Mouse (Mus musculus) urinary bladder, postnatal 4 days (tissue): ENCODE results near the gene Lexm.

Experiments
- DNase-seq, 2 experiments: peaks; one replicate each; pipeline ENCODE4 v3.0.0; 2021 to 2022; ENCODE audit warnings: low spot score in 2 of 2

Gene Lexm

DNA sequence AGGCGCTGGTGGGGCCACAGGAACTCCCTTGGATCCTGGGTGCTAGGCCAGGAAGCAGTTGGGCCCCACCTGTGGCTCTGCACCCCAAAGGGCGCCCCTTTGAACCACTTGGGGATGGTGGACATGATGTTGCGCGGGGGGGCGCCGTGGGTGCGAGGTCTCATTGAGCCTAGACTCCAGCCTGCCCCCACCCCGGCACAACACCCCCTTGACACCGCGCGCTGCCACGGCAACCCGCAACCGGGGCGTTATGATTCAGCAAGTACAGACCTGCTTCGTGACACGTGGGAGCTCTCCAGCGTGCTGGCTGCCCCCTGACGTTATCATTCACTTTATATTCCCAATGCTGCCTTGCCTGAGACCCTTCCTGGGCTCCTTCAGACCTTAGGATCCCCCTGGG lies at the start of gene Lexm:
TSS of gene Lexm (minus strand) at position 186 of the 400 bp plus-strand sequence.
- no peak for DNase-seq

DNA sequence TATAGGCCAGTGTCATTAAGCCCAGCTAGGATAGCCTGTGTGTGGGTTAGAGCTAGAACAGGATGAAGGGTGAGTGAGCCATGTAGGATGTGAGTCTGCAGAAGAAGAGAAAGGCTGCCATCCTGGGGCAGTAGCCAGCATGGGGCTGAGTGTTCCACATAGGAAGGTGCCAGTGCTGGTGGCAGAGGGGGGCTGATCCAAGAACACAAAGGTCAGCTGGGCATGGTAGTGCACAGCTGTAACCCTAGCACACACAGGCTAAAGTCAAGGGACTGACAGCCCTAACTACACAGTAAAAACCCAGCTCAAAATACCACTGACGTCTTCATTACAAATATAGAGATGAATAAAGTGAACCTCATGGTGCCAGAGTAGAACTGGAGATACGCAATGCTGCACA lies 49.5 kb upstream of the Lexm start:
- DNase-seq, result no peak

DNA sequence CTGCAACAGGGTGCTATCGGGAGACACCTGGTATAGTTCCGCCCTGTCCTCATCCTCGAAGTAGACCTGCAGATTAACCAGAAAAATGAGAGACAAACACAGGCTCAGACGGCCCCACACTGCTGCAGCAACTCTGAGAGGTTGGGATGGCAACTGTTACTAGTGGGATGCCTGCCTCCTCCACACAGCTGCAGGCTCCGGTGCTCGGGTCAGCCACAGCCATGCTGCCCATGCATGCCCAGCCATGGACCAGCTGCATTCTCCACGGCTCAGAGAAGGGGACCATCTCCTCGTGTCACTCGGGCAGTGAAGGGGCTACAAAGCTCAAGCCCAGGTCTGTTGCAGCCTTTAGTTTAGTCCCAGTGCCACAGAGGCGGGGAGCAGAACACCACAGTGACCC lies 48.6 kb upstream of the Lexm start:
- DNase-seq, result no peak

DNA sequence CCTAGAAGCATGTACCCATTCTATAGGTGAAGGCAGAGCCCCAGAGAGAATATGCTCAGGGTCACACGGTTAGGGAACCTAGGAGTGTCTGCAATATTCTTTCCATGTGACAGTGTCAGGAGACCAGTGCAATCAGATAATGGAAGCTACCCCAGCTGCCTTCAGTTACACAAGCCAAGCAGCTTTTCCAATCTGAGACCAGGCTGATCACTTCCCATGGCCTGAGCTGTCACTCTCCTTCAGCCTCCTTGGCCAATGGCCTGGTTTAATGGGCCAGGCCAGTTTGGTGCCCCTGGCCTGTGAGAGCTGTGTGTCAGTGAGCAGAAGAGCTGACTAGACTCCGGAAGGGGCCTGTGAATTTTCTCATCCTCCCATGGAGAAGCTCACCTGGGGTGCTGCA lies 48.2 kb upstream of the Lexm start:
- DNase-seq, result no peak

DNA sequence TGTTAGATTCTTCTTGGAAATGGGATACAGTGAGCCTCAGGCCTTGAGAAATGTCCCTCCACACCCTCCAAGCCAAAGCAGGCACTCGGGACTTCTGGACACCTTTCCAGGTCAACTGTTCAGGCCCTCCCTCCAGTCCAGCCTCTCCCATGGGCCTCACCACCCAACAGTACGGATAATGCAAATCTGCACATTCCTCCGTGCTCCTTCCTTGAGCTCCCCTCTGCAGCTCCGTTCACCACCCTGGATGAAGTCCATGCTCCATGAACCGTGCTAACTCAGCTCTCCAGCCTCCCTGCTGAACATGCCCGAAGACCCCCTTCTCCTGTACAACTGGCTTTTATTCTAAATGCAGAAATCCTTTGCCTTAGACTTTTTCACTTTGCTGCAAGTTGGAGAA lies 47.7 kb upstream of the Lexm start:
- DNase-seq, result no peak

DNA sequence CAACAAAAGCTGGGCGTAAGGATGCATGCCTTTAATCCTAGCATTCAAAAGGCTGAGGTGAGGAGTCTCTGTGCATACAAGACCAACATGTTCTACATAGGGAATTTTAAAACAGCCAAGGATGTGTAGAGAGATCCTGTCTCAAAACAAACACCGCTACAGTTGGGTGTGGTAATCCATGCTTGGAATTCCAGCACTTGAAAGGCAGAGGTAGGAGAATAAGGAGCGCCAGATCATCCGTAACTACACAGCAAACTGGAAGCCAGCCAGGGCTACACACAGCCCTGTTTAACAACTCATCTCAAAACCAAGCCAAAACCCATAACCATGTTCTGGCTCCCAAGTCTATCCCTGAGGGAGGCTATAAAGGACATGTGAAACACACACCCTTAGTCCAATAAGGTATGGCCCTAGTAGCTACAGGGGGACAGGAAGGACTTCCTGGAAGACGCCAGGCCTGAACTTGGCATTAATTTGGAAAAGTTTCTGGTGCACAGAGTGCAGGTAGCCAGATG lies 47.0 kb upstream of the Lexm start:
- DNase-seq, result no peak

DNA sequence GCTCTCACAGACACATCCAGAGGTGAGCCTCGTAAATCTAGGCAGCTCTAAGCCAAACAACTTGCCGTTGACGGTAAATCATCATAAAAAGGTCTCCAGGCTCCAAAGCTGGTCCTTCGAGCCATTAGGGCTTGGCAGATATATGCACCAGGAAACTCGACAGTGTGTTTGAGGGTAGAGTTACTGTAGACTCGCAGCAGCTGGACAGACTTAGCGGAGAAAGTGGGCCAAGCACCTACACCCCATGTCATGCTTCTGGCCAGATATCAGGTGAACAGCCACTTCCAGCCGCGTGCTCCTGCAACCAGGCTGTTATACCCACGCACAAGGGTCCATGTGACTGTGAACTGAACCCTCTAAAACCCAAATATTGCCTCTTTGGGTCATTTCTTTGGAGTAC lies 38.6 kb upstream of the Lexm start:
- DNase-seq, result no peak

DNA sequence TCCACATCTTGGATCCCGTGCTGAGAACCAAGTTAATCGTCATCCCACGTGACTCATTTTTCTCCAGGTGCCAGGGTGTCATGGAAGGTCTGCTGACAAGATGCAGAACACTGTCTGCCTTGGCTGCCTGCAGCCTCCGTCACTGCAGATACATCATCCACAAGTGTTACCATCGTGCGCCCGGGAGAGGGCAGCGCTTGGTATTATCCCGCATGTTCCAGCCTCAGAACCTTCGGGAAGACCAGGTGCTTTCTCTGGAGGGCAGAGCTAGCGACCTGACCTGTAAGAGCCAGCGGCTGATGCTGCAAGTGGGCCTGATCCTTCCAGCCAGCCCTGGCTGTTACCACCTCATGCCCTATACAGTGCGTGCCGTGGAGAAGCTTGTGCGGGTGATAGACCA lies 36.0 kb upstream of the Lexm start:
- no peak for DNase-seq

DNA sequence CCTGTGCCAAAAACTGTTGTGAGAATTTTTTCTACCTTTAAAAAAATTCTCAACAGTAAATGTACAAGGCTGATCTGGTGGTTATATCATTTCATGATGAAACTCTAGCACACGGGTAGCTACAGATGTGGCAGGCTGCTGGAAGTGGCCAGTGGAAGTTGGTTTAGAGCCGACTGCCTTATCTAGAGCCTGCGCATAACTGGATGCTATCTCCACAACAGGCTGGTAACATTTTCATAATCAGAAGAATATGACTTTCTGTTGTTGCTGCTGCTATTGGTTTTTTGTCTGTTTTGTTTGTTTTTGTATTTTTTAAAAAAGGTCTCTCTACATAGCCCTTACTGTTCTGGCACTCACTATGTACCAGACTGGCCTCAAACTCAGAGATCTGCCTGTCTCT lies 35.5 kb upstream of the Lexm start:
- DNase-seq, result no peak

DNA sequence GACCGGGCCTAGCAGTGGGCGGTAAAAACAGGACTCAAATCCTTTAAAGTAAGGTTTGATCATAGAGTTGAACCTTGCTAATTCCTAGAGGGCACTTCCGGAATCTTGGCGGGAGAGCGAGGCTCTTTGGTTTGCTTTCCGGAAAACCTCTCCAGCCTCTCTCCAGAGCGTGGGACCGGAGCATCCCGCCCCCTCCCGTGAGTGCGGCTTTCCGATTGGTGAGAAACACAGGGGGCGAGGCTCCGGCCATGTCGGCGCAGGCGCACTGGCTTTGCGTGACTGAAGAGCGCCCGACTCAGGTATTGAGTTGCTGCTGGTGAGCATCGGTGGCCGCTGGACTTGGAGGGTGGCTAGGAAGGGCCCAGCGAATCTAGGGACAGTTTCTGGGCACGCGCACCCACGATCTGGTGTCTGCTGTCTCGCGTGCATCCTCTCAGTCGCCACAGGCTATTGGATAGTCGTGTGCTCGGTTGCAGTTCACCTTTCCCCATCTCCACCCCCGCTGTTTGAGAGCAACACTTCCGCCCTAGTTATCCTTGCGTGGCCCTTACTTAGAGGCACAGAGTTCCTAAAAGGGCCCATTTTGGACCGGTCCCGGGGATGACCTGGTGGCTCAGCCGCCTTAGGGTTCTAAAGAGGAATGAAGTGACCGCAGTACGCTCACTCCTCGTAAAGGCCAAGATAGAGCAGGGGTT lies 33.9 kb upstream of the Lexm start, which contains the start of gene Pars2:
TSS of gene Pars2 (plus strand) at position 237 of the 695 bp plus-strand sequence.
- peak; percentile 97 for DNase-seq

DNA sequence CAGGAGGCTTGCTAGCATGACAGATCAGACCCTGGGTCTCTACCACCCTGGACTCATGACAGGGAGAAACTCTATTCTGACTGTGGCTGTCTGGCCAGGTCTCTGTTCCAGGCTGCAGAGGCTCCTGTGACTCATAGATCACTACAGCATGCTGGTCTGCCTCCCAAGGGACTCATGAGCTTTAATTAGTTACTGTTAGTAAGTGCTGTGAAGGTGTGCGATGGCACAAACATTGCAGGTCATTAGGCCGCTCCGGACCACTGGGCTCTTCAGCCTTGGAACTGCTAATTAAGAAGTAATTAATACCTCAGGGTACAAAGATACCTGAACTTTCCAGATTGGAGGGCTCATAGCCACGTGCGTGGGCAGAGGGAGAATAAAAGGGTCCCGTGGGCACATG lies 30.1 kb upstream of the Lexm start:
- no peak for DNase-seq

DNA sequence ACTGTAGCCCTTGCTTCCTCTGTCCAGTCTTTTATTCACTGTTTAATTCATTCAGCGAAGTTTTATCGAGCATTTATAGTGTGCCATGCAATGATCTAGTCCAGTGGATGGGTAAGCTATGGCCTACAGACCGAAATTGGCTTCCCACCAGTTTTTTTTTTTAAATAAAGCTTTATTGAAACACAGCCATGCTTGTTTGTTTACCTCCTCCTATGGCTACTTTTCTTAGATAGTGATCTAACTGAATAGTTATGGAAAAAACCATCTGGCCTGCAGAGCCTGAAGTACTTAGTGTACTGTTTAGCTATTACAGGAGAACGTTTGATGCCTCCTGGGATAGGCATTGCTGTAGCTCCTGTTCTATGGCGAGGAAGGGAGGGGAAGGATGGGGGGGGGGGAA lies 28.8 kb upstream of the Lexm start:
- no peak for DNase-seq

DNA sequence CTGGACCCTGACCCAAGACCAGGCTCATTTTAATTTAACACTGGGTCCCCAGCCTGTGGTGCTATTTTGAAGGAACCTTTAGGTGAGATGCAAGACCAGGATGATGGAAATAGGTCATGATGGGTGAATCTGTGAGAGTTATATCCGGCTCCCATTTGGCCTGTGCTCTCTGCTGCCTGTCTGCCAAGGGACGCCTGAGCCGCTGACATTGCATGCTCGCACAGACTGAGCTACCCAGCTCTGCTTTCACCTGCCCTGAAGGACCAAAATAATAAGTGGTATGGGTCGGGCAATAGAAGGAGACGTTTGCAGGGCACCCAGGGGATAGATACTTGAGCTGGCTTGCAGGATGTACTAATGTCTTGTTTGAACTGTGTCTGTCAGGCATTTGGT lies 27.2 kb upstream of the Lexm start:
- no peak for DNase-seq

DNA sequence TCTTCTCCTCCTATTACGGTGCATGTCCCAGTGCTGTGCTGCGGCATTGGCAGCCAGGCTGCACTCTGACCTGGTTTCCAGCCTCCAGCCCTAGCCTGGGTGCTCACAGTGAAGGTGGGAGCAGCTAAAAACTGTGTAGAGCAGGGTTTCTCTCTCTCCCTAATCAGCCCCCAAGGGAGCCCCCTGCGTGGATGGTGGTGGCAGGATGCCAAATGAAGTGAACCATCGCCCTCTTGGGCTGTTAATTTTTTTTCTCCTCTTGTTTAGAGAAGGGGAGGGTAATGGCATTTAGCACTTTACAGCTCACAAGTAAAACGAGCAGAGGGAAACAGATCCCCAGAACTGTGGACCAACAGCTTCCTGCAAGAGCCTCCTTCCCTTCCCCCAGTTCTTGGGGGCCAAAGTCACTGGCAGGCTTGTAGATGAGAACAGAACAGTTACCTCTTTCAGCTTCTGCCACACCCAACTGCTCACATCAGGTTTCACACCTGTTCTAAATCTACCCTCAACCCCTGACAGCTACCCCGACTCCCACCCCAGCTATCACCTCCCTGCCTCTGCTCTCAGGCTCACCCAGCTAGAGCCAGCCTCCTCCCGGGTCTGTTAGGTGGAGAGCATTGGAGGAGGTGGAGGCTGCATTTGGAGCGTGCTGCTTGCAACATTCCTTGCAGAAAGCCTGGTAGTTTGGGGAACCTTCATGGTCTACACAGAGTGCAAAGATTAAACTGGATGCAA lies 26.6 kb upstream of the Lexm start:
- DNase-seq, result no peak

DNA sequence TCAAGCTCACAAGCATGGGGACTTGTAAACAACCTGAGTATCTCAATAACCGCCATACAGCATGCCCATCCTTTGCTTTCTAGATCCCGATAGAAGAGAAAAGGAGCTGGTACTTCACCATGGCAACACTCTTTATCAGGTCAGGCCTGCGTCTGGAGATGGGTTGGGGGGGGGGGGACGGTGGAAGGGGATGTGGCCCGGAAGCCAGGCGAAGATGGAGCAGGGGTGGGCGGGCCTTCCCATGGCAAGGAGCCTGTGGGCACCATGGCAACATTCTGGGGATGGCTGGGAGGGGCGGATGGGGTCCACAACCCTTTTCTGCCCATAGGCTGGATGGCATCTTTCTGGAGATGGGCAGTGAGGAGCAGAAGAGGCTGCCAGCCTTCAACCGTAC lies 17.0 kb upstream of the Lexm start:
- no peak for DNase-seq

DNA sequence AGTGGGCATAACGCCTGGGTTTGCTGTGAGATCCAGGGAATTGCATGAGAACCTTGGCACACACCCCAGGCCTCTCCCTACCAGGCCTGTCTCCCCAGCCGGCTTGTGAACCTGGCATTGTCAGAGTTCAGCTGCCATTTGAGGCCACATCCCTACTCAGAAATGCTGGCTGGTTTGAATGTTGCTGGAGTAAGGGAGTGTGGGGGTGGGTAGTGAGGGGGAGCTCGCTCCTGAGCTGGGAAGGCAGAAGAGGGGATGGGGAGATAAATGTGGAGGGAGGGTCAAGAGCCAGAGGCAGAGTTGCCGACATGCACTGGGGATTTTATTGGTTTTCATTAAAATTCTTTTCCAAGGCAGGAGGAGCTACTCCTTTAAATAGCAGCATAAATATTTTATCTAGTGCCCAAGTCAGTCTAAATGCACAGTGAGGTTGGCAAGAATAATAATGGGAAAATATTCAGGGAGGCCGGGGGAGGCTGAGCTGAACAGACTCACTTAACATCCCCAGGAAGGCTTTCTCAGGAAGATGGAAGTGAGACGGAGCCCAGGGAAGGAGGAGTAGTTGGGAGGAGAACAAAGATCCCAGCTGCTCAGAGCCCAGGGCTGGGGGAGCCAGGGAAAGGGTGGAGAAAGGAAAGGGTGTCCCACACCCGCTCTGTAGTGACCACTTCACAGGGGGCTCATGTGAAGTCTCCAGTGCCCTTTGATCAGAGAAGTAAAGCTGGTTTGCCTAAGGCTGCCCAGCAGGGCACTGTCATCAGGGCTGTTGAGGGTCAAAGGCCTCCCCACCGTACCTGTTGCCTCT lies 16.4 kb upstream of the Lexm start:
- DNase-seq, result no peak

DNA sequence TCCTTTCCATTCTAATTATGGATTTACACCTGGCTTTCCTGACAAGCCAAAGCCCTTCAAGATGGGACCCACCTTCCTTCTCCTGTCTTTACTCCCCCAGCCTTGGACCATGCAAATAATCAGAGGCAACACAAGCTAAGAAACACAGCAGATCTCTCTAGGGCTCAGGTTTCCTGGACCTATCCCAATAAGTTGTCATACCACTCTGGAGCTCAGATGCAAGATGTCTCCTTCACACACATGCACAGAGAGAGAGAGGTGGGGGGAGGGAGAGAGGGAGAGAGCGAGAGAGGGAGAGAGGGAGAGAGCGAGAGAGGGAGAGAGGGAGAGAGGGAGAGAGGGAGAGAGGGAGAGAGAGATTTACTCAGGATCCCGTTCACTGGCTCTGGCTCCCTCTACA lies 15.3 kb upstream of the Lexm start:
- DNase-seq, result no peak

DNA sequence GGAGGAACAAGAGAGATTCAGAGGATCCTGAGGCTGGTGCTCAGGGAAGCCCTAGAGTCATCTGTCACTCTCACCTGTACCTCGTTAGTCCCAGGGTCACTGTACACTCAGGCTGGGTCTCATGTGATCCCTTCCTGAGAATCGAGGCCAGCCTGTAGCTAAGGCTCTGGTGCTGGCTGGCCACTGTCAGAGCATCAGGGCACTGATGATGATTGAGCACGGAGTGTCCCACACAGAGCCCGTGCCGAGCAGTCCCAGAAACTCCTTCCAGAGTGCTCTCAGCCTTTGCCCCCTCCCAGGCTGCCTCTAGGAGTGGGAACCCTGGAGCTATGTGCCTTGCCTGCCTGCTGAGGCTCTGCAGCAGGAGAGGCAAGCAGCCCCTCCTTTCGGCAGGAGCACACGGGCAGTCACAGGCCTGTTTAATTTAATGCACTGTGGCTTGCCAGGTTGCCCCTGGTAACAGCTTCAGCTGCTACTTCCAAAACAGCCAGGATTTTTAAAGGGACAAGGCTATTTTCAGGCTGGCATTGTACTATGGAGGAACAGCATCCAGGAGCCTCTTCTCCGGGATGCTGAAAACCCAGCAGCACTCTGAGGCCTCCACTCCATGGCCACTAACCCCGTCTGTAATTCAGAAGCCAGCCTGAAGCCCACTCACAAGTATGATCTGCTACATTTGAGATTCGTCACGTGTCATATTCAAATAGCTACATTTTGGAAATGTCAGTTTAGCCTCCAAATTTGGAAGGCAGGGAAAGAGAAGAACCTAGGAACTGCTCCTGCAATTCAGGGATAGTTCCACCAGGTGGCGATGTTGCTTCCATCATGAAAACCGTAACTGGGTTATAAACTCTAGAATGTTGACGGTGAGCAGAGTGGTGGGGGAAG lies 13.5 kb upstream of the Lexm start:
- DNase-seq, result no peak

DNA sequence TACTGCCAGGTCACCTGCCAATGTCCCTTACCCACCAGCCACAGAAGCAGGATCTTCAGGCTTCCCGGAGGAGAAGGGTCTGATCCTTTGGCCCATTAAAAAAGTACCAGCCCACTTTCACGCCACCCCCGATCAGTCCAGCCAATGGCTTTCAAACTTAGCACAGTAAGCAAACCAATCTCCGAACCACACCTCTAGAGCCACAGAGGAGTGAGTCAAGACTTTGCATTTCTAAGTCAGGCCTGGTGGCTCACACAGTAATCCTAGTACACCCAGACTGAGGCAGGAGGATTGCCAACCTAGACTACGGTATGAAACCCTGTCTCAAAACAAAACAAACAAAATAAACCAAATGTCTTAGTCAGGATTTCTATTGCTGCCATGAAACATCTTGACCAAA lies 12.3 kb upstream of the Lexm start:
- no peak for DNase-seq

DNA sequence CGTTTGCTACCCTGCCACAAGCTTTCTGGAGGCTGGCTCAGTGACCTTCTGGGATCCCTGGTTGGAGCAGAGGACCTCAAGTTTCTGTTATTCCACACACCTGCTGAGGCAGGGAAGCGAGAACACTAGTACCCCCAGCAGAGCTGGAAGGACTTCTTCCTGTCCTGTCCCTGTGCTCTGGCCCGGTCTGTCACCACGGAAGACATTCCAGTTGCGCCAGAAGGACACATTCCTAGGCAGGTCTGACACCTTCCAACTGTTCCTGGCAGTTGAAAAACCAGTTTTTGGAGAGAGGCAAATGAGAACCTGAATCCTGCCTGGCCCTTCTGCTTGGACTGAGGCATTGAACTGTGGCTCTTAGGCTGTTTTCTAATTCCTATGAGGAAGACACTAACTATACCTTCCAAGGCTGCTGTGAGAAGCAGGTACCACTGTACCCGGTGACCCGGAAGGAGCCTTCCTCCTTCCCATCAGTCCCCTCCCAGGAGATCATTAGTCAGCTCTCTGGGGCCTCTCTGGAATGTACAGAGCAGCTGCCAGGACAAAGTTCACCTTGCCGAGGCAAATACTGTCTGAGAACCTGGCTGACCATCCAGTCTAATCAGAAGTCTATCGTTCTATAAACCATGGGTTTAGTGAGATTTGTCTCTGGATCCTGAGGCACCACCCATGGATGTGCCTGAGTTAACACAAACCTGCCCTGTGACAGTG lies 11.8 kb upstream of the Lexm start:
- no peak for DNase-seq

DNA sequence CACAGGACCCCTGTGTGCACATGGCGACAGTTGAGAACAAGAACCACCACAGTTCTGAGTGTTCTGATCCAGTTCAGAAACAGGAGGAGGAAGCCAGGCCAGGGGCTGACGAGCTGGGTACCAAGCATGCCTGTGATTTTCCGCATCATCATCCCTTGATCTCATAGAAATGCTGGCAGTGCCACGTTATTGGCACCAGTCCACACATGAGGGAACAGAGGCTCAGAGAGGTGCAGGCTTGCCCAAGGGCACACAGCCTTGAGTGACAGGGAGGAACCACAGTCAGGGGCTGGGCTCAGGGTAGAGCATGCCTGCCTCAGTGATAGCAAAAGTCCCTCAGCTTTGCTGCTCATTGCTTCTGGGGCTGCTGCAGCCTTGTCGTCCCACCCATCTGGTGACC lies 10.8 kb upstream of the Lexm start:
- DNase-seq, result no peak
